Mouse (Mus musculus): ENCODE measurements around the gene Ccdc38. TPM values are rescaled to one million over a fixed set of nuclear protein-coding genes. Genes with fewer than 3 reads are reported as not detected.

The Ccdc38 gene
- polyA plus RNA-seq (2015; fragmentation: Nextera tagmentation; extraction: Ambion mirVana), result 0.13 and 0.62 TPM in 2 replicates

DNA sequence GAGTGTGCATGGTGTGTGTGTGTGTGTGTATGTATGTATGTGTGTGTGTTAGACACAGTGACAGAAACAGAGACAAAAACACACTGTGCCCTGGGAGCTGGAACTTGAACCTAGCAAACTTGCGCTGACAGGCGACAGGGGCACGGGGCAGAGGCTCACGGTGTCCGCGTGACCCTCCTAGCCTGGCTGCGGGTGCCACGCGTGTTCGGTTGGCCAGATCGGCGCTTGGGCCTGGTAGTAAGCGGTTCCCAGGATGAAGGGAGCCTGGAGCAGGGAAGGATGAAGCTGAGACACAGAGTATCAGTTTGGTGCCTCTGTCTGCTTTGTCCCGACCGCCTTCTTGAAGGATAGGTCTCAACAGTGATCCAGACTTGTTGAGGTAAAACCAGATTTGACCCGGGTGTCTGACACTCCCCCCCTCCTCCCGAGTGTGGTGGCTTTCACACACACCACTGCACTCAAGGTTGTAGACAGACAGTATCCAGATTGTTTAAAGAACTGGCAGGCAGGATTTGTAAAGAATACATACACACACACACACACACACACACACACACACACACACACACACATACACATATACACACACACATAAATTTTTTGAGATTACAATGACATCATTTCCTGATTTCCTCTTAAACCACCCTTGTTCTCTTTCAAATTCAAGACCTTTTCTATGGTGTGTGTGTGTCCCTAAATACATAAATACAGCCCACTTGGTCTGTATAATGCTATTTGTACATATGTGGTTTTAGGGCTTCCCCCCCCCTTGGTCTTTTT, at the start of gene Ccdc38:
Gene Ccdc38 (plus strand): TSS at position 202 of the 780 bp plus-strand sequence.

DNA sequence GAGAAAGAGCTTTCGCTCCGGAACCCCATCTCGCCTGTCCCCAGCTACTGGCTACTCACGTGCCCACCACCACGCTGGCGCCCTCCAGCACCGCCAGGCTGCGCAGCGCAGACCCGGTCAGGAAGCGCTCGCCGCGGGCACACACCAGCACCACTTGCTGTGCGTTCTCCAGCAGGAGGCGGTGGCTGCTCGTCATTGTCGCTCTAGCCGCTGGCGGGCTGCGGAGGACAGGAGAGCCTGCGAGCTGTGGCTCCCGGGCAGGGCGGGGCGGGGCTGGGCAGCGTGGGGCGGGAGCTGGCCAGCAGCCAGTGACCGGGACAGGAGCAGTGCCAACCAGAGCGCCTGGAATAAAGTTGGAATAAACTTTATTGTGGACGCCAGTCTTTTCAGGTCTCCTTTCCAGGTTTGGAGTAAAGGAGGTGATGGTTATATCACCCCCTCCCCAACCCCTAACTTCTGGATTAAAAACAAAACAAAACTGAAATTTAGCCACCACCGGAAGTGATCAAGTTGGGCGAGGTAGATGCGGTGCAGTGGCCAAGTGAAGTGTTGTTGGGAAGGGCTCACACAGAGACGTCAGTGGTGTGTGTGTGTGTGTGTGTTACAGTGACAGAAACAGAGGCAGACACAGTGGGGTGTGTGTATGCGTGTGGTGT, 529 bp upstream of the Ccdc38 start, which contains the start of gene Amdhd1:
Gene Amdhd1 (minus strand): TSS at position 259 of the 656 bp plus-strand sequence.

DNA sequence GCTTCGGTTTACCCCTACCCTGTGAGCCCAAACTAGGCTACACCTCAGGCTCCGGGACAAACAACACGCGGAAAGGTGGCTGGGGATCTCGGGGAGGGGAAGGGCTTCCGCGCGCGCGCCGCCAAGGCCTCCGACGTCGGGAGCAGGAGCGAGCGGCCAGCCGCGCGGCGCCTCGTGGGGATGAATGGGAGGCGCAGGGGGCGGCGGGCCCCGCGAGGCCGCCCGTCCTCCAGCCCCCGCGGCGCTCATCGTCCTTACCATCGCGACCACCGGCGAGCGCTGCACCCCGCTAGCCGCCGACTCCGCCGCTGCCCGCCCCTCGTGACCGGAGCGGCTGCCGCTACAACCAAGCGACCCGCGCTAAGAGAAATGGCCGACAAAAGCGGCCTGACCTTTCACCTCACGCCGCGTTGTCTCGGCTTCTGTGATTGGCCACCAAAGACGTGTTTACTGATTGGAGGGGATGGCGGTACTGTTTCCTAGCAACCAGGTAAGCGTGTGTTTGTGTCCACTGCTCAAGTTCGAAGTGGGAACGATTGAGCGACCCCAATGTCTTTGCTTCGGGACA, 48.9 kb downstream of the Ccdc38 start, which contains the start of gene Snrpf:
Gene Snrpf (minus strand): TSS at position 426 of the 568 bp plus-strand sequence.

Other genes with a start within 250 kb of the Ccdc38 start
- 13.4 and 17.3 TPM in 2 replicates for gene Elk3, start 229.5 kb upstream of the Ccdc38 start, polyA plus RNA-seq (2015; fragmentation: Nextera tagmentation; extraction: Ambion mirVana)
- 106 and 125 TPM in 2 replicates for gene Lta4h, start 87.2 kb upstream of the Ccdc38 start, polyA plus RNA-seq (2015; fragmentation: Nextera tagmentation; extraction: Ambion mirVana)
- gene Hal, start 51.9 kb upstream of the Ccdc38 start, polyA plus RNA-seq (2015; fragmentation: Nextera tagmentation; extraction: Ambion mirVana), result 0.57 and 0.85 TPM in 2 replicates
- 0.11 and 0.19 TPM in 2 replicates for gene Amdhd1, start 599 bp upstream of the Ccdc38 start, polyA plus RNA-seq (2015; fragmentation: Nextera tagmentation; extraction: Ambion mirVana)
- 119 and 131 TPM in 2 replicates for gene Snrpf, start 49.1 kb downstream of the Ccdc38 start, polyA plus RNA-seq (2015; fragmentation: Nextera tagmentation; extraction: Ambion mirVana)
- 0.78 and 0.88 TPM in 2 replicates for gene Ntn4, start 100.0 kb downstream of the Ccdc38 start, polyA plus RNA-seq (2015; fragmentation: Nextera tagmentation; extraction: Ambion mirVana)